Mouse (Mus musculus): Measurements from ENCODE around the gene Capza1.
"Not testable (repeated sequence)": the region's sequence is repeated elsewhere in the genome, so short reads cannot be mapped to it uniquely, and the experiment has no call there.

- not testable (repeated sequence) for TF ChIP-seq CTCF (IDR thresholded peaks at IDR 0.05; ENCODE audit: low read depth); EP300 (optimal IDR thresholded peaks at IDR 0.05)
Observed at GRCm38 (mm10) chr3:104866674-104867073, 2.4 kb upstream of the Capza1 start.
